Mouse (Mus musculus): Measurements from ENCODE around the gene Slc35b3.

- TF ChIP-seq USF1 (IDR thresholded peaks at IDR 0.05; ENCODE audit: low read depth, low read length) (no peak), CTCF (IDR thresholded peaks at IDR 0.05 in 2 of 3, conservative IDR thresholded peaks at IDR 0.05 in 1 of 3; ENCODE audit: control insufficient read depth in 1 of 3, insufficient read depth in 1 of 3, low read depth in 2 of 3, low read length in 3 of 3, poor library complexity in 1 of 3, severe bottlenecking in 1 of 3) (no peak), TCF12 (IDR thresholded peaks at IDR 0.05; ENCODE audit: low read depth, low read length) (no peak), UBTF (IDR thresholded peaks at IDR 0.05; ENCODE audit: borderline replicate concordance, insufficient read depth, low read depth, low read length) (no peak), POLR2A (IDR thresholded peaks at IDR 0.05; ENCODE audit: control insufficient read depth in 1 of 2, insufficient read depth in 1 of 2, low read depth in 1 of 2, low read length in 2 of 2, poor library complexity in 1 of 2) (no peak)
Measured at GRCm38 (mm10) chr13:38938433-38938832, 22.2 kb downstream of the Slc35b3 start.

All from MEL (cell line).